Mouse (Mus musculus): Measurements from ENCODE around the gene Ctnnd1. TPM values are rescaled to one million over a fixed set of nuclear protein-coding genes. Genes with fewer than 3 reads are reported as not detected.
"Not testable (repeated sequence)": the region's sequence is repeated elsewhere in the genome, so short reads cannot be mapped to it uniquely, and the experiment has no call there.

Gene Ctnnd1
- polyA plus RNA-seq, 1 experiment from 2014 or later, result 38.7 TPM

DNA sequence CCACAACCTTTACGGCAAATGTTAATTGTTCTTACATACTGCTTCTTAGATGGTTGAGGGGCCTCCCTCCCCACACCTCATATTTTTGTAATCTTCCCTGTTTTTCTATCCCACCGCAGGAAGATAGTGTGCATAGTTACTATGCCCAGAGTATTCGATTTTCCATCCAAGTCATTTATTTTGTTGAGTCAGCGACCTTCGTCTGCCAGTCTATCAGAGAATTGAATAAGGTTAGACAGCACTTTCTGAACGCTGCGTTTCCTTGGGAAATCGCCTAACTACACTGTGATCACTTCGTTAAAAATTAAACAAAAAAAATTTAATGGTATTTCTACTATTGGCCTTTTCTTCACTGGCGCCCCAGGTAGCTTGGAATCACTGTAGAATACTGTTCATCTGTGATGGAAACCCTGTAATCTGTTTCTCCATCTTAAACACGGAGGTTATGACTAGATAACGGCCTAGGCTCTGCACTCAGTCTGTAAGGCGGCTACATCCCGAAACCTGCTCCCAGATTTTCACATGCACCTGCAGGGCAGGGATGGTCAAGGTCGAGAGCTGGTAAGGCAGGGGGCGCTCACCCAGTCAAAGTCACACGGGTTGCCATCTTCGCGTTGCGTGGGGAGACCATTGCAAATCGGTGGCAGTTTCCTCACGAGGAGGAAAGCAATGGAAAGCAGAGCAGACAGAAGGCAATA is 26.9 kb upstream of the Ctnnd1 start:
- peak overlapping the region; percentile 74 for H3K4me2 ChIP-seq (ENCODE audit: low read depth, severe bottlenecking)
- no peak overlapping the region for H3K27ac ChIP-seq (replicated peaks; ENCODE audit: low read depth, low read length)
- no peaks in the 10 kb centered on the region for H3K9me3 ChIP-seq (ENCODE audit: control insufficient read depth, low read length)
- H3K36me3 ChIP-seq (ENCODE audit: control insufficient read depth, insufficient read depth, low read length), result peaks cover 7% of the 10 kb centered on the region; the same call in 1 of the 2 replicates
- H3K9ac ChIP-seq (ENCODE audit: low read length), result peak overlapping the region; percentile 47; the same call in 1 of the 2 replicates
- H3K4me1 ChIP-seq (ENCODE audit: control insufficient read depth, insufficient read depth, low read length), result 0 out of 2 replicates have a peak, but pooled peaks cover 3% of the 10 kb centered on the region
- H3K4me3 ChIP-seq (ENCODE audit: low read depth, low read length), result peak overlapping the region; percentile 98
- ATAC-seq (ENCODE audit: insufficient number of reproducible peaks, low FRiP score, low TSS enrichment, low read depth) (peak; percentile 70), DNase-seq (ENCODE audit: low spot score) (peak; percentile 70)
- no peaks in the 10 kb centered on the region for H3K27me3 ChIP-seq (ENCODE audit: control insufficient read depth, insufficient read depth, low read length)
- WGBS, result 12% methylated on average over 22 of the region's 22 CpGs

DNA sequence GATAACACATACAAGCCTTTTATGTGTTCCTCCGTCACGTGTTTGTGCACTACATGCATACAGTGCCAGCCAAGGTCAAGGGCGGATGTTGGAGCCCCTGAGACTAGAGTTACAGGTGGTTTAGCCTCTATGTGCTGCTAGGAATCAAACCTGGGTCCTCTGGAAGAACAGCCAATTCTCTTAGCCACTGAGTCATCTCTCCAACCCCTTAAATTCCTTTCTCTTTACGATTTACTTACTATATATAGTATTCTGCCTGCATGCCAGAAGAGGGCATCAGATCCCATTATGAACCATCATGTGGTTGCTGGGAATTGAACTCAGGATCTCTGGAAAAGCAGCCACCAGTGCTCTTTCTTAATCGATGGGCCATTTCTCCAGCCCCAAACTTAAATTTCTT is 21.0 kb upstream of the Ctnnd1 start:
- not testable (repeated sequence) for DNase-seq (ENCODE audit: low spot score); H3K27ac ChIP-seq (replicated peaks; ENCODE audit: low read depth, low read length)
- 66% methylated on average over 4 of the region's 5 CpGs for WGBS

DNA sequence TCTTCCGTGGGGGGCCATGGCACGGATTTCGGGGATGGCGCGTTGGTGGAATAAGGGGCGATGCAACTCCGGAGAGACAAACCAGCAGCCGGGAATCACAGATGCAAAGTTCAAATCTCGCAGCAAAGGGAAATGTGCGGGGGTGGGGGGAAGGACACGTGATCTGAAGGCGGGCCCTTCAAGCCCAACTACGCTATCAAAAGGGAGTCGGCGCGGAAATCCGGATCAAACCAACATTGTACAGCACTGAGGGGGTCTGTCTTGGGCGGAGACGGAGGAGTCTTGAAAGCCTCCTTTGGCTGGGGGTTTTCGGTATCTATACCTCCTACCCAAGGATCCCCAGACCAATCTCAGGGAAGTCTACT is 20.0 kb upstream of the Ctnnd1 start, which contains the start of gene Selenoh:
TSS of gene Selenoh (minus strand) at position 202 of the 365 bp plus-strand sequence.
- Histone ChIP-seq H3K4me1 (ENCODE audit: control insufficient read depth, insufficient read depth, low read length) (peaks cover 5% of the 10 kb centered on the region), H3K36me3 (ENCODE audit: control insufficient read depth, insufficient read depth, low read length) (peaks cover 7% of the 10 kb centered on the region; the same call in 1 of the 2 replicates), H3K4me2 (ENCODE audit: low read depth, severe bottlenecking) (peak within 1 kb of the TSS; percentile 69), H3K9me3 (ENCODE audit: control insufficient read depth, low read length) (no peaks in the 10 kb centered on the region), H3K27ac (replicated peaks; ENCODE audit: low read depth, low read length) (peak within 1 kb of the TSS; percentile 94), H3K9ac (ENCODE audit: low read length) (peak within 1 kb of the TSS; percentile 95), H3K27me3 (ENCODE audit: control insufficient read depth, insufficient read depth, low read length) (no peaks in the 10 kb centered on the region), H3K4me3 (ENCODE audit: low read depth, low read length) (peak within 1 kb of the TSS; percentile 89)
- WGBS, result under 1% methylated on average over 20 of the region's 20 CpGs
- DNase-seq (ENCODE audit: low spot score) (peak; percentile 93), ATAC-seq (ENCODE audit: insufficient number of reproducible peaks, low FRiP score, low TSS enrichment, low read depth) (peak; percentile 93)

More for the DNA sequence above, 21.0 kb upstream of the Ctnnd1 start:
- H3K9me3 ChIP-seq (ENCODE audit: control insufficient read depth, low read length); H3K4me2 ChIP-seq (ENCODE audit: low read depth, severe bottlenecking); H3K9ac ChIP-seq (ENCODE audit: low read length); H3K36me3 ChIP-seq (ENCODE audit: control insufficient read depth, insufficient read depth, low read length); H3K27me3 ChIP-seq (ENCODE audit: control insufficient read depth, insufficient read depth, low read length); H3K4me1 ChIP-seq (ENCODE audit: control insufficient read depth, insufficient read depth, low read length); H3K4me3 ChIP-seq (ENCODE audit: low read depth, low read length); ATAC-seq (ENCODE audit: insufficient number of reproducible peaks, low FRiP score, low TSS enrichment, low read depth): not testable (repeated sequence)

DNA sequence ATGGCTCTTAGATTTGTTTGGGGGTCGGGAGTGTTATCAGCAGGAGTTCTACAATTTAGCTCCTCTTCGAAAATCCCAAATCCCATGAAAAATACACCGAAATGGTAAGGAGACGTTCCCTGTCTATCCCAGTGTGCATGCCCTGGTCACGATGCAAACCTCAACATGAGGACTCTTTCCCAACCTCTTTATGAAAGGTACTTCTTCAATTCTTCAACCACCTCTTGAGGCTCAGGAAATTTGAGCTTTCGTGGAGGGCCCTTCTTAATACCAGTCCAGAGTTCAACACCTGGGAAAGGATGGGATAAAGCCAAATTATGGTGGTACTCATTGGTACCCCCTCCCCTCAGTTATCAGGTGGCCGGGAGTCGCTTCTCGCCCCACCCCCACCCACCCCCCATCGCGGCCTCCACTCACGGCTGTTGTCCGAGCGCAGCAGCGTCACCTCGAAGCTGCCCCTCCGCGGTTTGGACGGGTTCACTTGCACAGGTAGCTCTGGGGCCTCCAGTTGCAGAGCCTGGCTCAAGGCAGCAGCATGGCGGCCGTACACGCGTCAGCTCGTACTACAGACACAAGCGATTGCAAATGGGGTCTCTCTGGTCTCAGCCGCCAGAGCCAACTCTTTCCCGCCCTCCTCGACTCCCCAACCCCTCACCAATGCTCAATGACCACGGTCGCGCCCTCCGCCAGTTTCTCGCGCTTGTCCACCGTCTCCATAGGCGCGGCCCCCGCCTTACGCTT is 19.4 kb upstream of the Ctnnd1 start:
- peak overlapping the region; percentile 69 for H3K4me2 ChIP-seq (ENCODE audit: low read depth, severe bottlenecking)
- DNase-seq (ENCODE audit: low spot score), result no peak
- peak overlapping the region; percentile 89 for H3K4me3 ChIP-seq (ENCODE audit: low read depth, low read length)
- H3K27me3 ChIP-seq (ENCODE audit: control insufficient read depth, insufficient read depth, low read length), result no peaks in the 10 kb centered on the region
- peak overlapping the region; percentile 95 for H3K9ac ChIP-seq (ENCODE audit: low read length)
- peak overlapping the region; percentile 94 for H3K27ac ChIP-seq (replicated peaks; ENCODE audit: low read depth, low read length)
- no peaks in the 10 kb centered on the region for H3K9me3 ChIP-seq (ENCODE audit: control insufficient read depth, low read length)
- peak; percentile 74 for ATAC-seq (ENCODE audit: insufficient number of reproducible peaks, low FRiP score, low TSS enrichment, low read depth)
- peaks cover 7% of the 10 kb centered on the region; the same call in 1 of the 2 replicates for H3K36me3 ChIP-seq (ENCODE audit: control insufficient read depth, insufficient read depth, low read length)
- peaks cover 5% of the 10 kb centered on the region for H3K4me1 ChIP-seq (ENCODE audit: control insufficient read depth, insufficient read depth, low read length)
- 3% methylated on average over 39 of the region's 39 CpGs for WGBS

DNA sequence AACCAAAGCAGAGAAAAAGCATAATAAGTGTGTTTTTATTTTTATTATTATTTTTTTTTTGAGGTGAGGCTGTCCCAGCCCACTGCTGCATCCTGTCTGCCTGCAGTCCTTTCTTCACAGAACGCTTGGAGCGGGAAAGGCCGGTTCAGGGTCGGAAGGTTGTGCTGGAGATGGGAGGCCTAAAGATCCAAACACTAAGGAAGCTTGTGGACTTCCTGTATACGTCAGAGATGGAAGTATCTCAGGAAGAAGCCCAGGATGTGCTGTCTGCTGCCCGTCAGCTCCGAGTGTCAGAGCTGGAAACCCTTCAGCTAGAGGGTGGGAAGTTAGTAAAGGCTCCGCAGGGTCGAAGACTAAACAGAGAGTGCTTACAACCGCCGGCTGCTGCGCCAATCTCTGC is 15.5 kb upstream of the Ctnnd1 start:
- no peak overlapping the region for H3K4me3 ChIP-seq (ENCODE audit: low read depth, low read length)
- no peak overlapping the region for H3K4me2 ChIP-seq (ENCODE audit: low read depth, severe bottlenecking)
- 66% methylated on average over 12 of the region's 12 CpGs for WGBS
- H3K27me3 ChIP-seq (ENCODE audit: control insufficient read depth, insufficient read depth, low read length), result no peaks in the 10 kb centered on the region
- ATAC-seq (ENCODE audit: insufficient number of reproducible peaks, low FRiP score, low TSS enrichment, low read depth) (no peak), DNase-seq (ENCODE audit: low spot score) (no peak)
- H3K27ac ChIP-seq (replicated peaks; ENCODE audit: low read depth, low read length), result no peak overlapping the region
- no peak overlapping the region for H3K9ac ChIP-seq (ENCODE audit: low read length)
- H3K4me1 ChIP-seq (ENCODE audit: control insufficient read depth, insufficient read depth, low read length), result peaks cover 5% of the 10 kb centered on the region
- H3K9me3 ChIP-seq (ENCODE audit: control insufficient read depth, low read length), result no peaks in the 10 kb centered on the region
- no peaks in the 10 kb centered on the region; the same call in 1 of the 2 replicates for H3K36me3 ChIP-seq (ENCODE audit: control insufficient read depth, insufficient read depth, low read length)

DNA sequence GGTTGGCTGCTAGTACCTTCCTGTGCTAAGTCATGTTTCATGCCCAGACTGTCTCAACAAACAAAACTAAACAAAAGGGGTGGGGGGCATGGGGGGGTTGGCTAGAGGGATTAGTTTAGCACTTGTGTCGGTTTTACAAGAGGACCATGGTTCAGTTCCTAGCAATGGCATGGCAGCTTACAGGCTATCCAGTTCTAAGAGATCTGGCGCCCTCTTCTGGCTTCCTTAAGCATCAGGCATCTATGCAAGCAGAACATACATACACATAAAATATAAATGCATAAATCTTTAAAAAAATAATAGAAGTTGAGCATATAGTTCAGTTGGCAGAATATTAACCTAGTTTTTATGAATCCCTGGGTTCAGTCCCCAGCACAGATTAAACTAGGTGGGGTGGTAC is 12.3 kb upstream of the Ctnnd1 start:
- WGBS, result 28% methylated on average over 2 of the region's 2 CpGs
- Histone ChIP-seq H3K27me3 (ENCODE audit: control insufficient read depth, insufficient read depth, low read length) (no peaks in the 10 kb centered on the region), H3K4me2 (ENCODE audit: low read depth, severe bottlenecking) (no peak overlapping the region), H3K36me3 (ENCODE audit: control insufficient read depth, insufficient read depth, low read length) (no peaks in the 10 kb centered on the region), H3K9me3 (ENCODE audit: control insufficient read depth, low read length) (no peaks in the 10 kb centered on the region), H3K27ac (replicated peaks; ENCODE audit: low read depth, low read length) (no peak overlapping the region), H3K4me3 (ENCODE audit: low read depth, low read length) (no peak overlapping the region), H3K4me1 (ENCODE audit: control insufficient read depth, insufficient read depth, low read length) (no peaks in the 10 kb centered on the region), H3K9ac (ENCODE audit: low read length) (no peak overlapping the region)
- ATAC-seq (ENCODE audit: insufficient number of reproducible peaks, low FRiP score, low TSS enrichment, low read depth) (no peak), DNase-seq (ENCODE audit: low spot score) (peak; percentile 55)

DNA sequence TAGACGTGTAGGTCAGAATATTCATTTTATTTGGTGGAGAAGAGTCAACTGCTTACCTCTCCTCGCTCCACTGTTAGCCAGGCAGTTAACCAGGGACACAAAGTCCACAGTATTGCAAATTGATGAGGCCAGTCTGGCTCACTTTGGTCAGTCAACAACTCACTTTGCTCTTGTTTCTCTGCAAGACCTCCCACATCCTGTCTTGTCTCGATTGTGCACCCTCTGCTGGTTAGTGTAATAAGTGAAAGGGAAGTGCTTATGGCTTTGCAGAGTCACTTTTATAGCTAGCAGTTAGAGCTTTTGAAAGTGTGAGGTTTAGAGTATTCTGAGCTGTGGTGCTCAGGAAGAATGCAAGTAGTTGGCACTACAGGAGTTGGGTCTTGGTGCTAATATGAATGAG is 9.7 kb upstream of the Ctnnd1 start:
- Histone ChIP-seq H3K9me3 (ENCODE audit: control insufficient read depth, low read length) (no peaks in the 10 kb centered on the region), H3K4me1 (ENCODE audit: control insufficient read depth, insufficient read depth, low read length) (no peaks in the 10 kb centered on the region), H3K36me3 (ENCODE audit: control insufficient read depth, insufficient read depth, low read length) (no peaks in the 10 kb centered on the region), H3K9ac (ENCODE audit: low read length) (no peak overlapping the region), H3K4me3 (ENCODE audit: low read depth, low read length) (no peak overlapping the region), H3K27me3 (ENCODE audit: control insufficient read depth, insufficient read depth, low read length) (no peaks in the 10 kb centered on the region), H3K27ac (replicated peaks; ENCODE audit: low read depth, low read length) (no peak overlapping the region), H3K4me2 (ENCODE audit: low read depth, severe bottlenecking) (no peak overlapping the region)
- WGBS, result 69% methylated on average over 3 of the region's 3 CpGs
- ATAC-seq (ENCODE audit: insufficient number of reproducible peaks, low FRiP score, low TSS enrichment, low read depth), result no peak
- no peak for DNase-seq (ENCODE audit: low spot score)

DNA sequence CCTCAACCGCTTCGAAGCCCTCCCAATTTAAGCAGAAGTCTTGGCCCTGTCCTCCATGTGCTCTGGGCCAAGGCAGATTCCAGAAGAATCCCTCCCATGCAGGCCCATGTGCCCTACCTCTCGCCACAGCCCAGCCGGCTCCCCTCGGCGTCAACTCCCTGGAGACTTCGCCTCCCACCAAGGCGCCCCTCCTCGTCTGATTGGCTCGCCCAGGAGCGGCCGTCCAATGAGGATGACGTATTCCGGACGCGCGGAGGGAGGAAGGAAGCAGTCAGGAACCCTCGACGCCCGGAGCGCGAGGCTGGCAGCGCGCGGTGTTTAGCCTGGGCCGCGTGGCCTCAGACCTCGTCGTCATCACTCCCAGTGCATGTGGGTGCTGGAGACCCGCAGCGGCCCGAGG is 8.2 kb upstream of the Ctnnd1 start, which contains the start of gene Btbd18:
TSS of gene Btbd18 (plus strand) at position 274 of the 400 bp plus-strand sequence.
- 94% methylated on average over 32 of the region's 32 CpGs for WGBS

More for the DNA sequence above, 8.2 kb upstream of the Ctnnd1 start, which contains the start of gene Btbd18:
- no peaks in the 10 kb centered on the region for H3K36me3 ChIP-seq (ENCODE audit: control insufficient read depth, insufficient read depth, low read length)
- DNase-seq (ENCODE audit: low spot score) (no peak), ATAC-seq (ENCODE audit: insufficient number of reproducible peaks, low FRiP score, low TSS enrichment, low read depth) (no peak)
- no peaks in the 10 kb centered on the region for H3K4me1 ChIP-seq (ENCODE audit: control insufficient read depth, insufficient read depth, low read length)
- H3K27ac ChIP-seq (replicated peaks; ENCODE audit: low read depth, low read length), result no peak within 1 kb of the TSS
- H3K4me2 ChIP-seq (ENCODE audit: low read depth, severe bottlenecking), result no peak within 1 kb of the TSS
- no peak within 1 kb of the TSS for H3K9ac ChIP-seq (ENCODE audit: low read length)
- no peaks in the 10 kb centered on the region for H3K27me3 ChIP-seq (ENCODE audit: control insufficient read depth, insufficient read depth, low read length)
- no peaks in the 10 kb centered on the region for H3K9me3 ChIP-seq (ENCODE audit: control insufficient read depth, low read length)
- no peak within 1 kb of the TSS for H3K4me3 ChIP-seq (ENCODE audit: low read depth, low read length)
